Mouse (Mus musculus): ENCODE data around the gene Strn4.
A peak's percentile ranks its signal among the peaks of the same experiment; 100 is the strongest.

Gene Strn4

GRCm38 (mm10) chr7:16810920-16811648, 4.6 kb upstream of the Strn4 start:
- DNase-seq (ENCODE audit: low spot score in 2 of 2): peak; percentile 40 to 55

DNA sequence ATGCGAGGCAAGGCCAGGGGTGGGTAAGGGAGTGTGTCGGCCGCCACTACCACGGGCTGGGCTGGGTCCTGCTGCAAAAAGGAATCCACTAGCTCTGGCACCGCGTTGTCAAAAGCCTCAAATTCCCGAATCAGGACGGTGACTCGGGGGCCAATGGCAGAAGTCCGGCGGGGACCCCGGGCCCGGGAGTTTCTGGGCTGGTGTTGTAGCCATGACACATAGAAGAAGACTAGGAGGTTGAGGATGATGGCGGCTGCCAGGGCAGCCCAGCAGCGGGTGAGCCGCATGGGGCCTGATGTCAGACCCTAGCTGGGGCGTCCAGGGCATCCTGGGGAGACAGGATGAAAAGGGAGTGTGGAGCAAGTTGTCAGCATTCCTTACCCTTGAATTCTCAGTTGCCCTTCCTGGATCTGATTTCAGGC, 4.0 kb upstream of the Strn4 start:
- DNase-seq (ENCODE audit: low spot score in 2 of 2): no peak

DNA sequence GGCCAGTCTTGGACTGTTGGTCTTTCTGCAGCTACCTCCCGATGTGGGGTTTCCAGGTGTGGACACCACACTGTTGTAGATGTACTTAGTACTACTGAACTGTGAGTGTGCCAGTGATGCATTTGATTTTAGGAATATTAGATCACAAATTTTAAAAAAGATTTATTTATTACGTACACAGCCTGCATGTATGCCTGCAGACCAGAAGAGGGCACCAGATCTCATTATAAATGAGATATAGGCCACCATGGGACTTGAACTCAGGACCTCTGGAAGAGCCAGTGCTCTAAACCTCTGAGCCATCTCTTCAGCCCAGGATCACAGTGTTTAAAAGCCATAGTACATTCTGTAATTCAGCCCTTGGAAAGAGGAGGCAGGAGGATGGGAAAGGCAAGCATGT, 3.2 kb upstream of the Strn4 start:
- no peak for DNase-seq (ENCODE audit: low spot score in 2 of 2)

GRCm38 (mm10) chr7:16816078-16816474, 387 bp downstream of the Strn4 start:
- peak; percentile 71 to 82 for DNase-seq (ENCODE audit: low spot score in 2 of 2)

- DNase-seq (ENCODE audit: low spot score in 2 of 2): peak in 1 of 2 experiments; percentile 46
These were observed 910 bp downstream of the Strn4 start, which contains the start of gene Fkrp for GRCm38 (mm10) chr7:16816475-16817122. Fkrp (minus strand) TSS chr7:16816732.

DNA sequence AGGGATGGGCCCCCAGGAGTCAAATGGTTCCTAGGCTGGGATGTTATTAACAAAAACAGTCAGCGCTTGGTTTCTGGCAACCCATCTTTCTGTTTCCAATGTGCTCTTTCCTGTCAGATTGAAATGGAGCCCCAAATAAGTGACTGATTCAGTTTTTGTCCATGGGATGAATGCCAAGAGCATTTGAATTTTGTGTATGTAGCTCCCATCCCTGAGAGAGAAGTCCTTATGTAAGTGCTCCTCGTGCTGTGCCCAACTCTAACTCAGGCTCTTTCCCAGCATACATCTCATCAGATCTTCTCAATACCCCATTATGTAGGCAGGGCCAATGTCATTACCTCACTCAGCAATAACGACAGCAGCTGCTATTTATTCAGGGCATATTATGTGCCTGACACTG, 2.0 kb downstream of the Strn4 start:
- DNase-seq (ENCODE audit: low spot score in 2 of 2): no peak

GRCm38 (mm10) chr7:16819794-16820193, 4.1 kb downstream of the Strn4 start:
- no peak for DNase-seq (ENCODE audit: low spot score in 2 of 2)

DNA sequence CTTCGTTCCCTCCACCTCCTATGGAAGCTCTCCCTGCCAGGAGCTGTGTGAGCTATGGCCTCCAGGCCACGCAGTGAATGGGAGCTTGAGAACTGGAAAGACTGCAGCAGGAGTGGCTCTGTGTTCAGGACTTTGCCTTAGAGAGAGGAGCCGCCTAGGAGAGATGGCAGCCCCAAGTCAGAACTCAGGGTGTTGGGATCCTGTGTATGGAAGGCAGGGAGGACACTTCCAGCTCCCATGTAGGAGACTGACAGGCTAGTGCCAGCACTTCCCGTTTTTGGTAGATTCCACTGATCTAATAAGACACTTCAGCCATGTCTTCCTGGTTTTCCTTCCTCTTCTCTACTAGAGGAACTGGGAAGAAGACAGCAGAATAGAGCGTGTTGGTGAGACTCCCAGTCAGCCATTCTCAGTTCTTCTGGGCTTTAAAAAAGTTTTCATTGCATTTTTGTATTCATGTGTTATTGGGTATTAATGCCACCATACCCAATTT, 4.6 kb downstream of the Strn4 start:
- no peak for DNase-seq (ENCODE audit: low spot score in 2 of 2)

DNA sequence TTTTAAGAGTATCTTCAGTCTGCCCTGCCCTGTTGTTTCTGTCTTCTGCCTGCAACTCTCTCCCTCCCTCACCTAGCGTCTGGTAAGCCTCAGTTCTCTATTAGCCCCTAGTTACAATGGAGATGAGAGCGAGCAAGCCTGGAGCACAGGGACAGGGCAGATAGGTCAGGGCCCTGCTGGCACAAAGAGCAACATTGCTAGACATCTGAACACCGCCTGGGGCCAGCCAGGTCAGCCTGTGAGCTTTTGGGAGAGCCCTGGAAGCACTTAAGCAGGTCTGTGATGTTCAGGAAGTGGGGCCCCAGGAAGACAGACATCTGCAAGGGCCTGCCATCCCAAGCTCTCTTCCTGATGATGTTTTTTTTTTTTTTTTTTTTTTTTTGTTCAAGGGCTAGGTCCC, 5.4 kb downstream of the Strn4 start:
- no peak for DNase-seq (ENCODE audit: low spot score in 2 of 2)

- DNase-seq (ENCODE audit: low spot score in 2 of 2): no peak
These were observed 6.0 kb downstream of the Strn4 start for GRCm38 (mm10) chr7:16821669-16822101.

DNA sequence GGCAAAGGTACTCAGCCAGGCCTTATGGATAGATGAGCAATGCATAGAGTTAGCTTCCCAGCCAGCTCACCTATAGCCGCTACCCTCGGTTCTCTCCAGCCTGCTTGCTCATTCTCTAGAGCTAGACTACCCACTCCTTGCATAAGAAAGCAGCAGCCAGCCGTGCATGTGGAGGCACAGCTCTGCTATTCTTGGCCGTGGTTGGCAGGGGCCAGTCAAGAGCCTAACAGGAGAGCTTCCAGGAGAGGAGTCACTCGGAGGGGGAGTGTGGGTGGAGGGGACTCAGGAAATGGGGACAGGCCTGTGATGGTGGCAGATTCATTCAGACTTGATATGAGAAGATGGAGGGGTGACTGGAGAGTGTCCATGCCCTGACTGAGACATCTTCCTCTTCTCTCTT, 8.0 kb downstream of the Strn4 start:
- peak in 1 of 2 experiments; percentile 62 for DNase-seq (ENCODE audit: low spot score in 2 of 2)

DNA sequence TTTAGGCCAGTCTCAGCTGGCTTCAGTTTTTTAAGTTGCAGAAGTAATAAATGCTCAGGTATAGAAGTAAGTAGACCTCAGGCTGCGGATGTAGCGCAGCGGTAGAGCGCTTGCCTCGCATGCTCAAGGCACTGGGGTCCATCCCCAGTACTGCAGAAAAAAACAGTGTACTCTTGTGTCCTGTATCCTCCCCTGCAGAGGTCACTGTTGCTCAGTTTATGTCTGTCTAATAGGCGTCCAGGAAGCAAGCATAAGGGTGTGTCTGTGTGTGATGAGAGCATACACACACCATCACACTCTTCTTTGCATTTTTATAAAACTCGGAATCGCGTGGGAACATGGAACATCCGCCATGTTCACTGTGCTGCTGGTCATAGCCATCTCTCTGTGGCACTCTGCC, 10.1 kb downstream of the Strn4 start:
- no peak for DNase-seq (ENCODE audit: low spot score in 2 of 2)

DNA sequence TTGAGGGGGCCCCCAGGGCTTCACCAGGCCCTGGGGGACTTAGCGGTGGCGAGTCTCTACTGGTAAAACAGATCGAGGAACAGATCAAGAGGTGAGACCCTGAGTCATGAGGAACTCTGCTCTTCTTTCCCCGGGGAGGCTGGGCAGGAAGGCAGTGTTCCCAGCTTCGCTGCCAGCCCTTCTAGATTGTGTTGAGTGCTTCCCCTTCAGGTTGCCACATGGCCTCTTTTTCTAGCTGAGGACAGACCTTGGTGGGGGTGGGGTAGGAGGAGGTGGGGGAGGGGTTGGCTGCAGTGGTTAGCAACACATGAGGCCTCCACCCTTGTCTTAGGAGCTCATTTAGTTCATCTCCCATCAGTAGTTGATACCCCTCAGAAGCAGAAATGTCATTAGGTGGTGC, 10.9 kb downstream of the Strn4 start:
- DNase-seq (ENCODE audit: low spot score in 2 of 2): no peak

GRCm38 (mm10) chr7:16827274-16827673, 11.6 kb downstream of the Strn4 start:
- no peak for DNase-seq (ENCODE audit: low spot score in 2 of 2)

DNA sequence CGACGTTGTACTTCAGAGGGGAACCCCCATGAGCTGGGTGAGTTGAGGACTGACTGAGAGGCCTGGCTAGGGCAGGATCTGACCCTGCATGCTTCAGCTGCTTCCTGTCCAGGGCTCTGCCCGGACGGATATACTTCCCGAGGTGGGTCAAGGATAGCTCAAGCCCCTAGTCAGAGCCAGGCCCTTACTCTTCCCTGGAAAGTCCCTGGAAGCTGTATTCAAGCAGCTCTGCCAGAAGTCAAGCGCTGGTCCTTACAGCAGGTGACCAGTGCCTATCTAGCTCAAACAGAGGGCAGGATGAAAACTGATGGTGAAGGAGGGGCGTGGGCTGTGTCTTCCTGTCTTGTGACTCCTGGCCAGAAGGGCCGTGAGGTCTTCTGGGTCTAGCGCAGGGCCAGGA, 14.8 kb downstream of the Strn4 start:
- no peak for DNase-seq (ENCODE audit: low spot score in 2 of 2)

DNA sequence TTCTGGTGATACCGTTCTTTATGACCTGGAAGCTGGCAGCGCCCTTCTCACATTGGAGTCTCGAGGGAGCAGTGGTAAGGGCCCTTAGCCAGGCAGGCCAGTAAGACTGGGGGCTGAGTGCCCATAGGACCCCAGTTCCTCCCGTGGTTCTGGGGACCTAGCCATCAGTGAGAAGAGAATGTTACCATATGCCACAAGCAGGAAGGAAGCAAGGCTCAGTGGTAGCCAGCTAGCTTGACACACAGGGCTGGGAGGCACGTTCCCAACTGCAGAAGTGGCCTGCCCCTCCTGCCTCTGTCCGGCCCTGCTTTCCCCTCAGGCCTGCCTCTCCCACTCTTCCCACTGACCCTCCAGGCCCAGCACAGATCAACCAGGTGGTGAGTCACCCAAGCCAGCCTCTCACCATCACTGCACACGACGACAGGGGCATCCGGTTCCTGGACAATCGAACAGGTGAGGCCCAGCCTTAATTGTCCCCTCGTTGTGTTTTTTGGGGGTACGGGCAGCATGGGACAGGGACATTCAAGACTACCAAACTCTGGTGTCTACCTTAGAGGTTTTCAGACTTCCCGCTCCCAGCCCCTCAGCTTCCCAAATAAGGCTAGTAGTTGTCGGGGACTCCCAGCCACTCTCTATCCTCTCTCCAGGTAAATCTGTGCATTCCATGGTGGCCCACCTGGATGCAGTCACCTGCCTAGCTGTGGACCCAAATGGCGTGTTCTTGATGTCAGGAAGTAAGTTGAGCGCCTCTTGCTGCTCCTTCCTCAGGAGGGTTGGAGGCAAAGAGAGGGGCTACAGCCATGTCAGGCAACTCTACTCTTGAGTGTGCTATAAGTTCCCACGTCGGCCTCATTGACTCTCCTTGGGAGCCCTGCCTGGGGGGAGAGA, 22.5 kb downstream of the Strn4 start:
- DNase-seq (ENCODE audit: low spot score in 2 of 2): no peak

- no peak for DNase-seq (ENCODE audit: low spot score in 2 of 2)
These were observed 23.2 kb downstream of the Strn4 start for GRCm38 (mm10) chr7:16838804-16839426.

DNA sequence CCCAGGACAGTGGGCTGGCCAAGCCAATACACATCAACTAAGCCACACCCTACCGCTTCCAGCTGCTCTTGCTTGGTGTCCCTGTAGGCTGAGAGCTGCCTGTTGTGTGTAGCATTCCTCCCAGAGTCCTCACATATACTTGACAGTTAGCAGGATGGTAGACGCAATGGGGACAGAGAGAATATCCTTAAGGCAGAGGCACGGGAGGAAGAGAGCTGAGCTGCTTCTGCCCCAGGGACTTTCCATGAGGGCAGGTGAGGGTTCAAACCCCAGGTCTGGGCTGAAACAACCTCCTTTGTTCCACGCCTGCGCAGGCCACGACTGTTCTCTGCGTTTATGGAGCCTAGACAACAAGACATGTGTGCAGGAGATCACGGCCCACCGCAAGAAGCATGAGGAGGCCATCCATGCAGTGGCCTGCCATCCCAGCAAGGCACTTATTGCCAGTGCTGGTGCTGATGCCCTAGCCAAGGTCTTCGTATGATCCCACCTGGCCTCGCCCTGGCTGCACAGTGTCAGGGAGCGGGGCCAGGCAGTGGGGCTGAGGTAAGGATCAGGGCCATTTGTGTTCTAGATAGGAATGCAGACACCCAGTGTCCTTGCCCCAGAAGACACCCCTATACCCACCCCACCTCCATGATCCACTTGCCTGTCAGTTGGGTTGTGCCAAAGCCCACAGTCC, 23.9 kb downstream of the Strn4 start:
- DNase-seq (ENCODE audit: low spot score in 2 of 2): no peak

- no peak for DNase-seq (ENCODE audit: low spot score in 2 of 2)
These were observed 24.4 kb downstream of the Strn4 start for GRCm38 (mm10) chr7:16840109-16840491.

DNA sequence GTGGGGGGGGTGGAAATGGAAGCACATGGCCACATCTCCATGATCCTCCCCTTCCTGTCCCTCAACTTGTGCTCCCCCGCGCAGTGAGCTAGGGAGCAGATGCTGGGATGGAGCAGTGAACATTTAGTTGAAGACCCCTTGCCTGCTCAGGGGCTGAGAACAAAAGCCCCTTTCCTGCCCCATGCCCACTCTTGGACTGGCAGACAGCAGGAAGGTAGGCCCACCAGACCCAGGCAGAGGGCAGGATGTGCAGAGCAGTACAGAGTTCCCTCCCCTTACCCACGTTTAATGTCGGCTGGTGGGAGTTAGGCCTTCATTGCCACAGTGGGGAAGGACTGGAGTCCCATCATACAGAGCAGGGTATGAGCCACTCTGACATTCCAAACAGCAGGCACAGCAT, 25.4 kb downstream of the Strn4 start:
- no peak for DNase-seq (ENCODE audit: low spot score in 2 of 2)
